Mouse (Mus musculus) bone marrow macrophage, adult 2 months (primary cell): ENCODE results near the gene Midn.

Experiments used
- CTCF ChIP-seq: IDR thresholded peaks from 2 replicates; pipeline ENCODE4 v1.5.1; 2012; ENCODE audit warnings: low read depth, mild to moderate bottlenecking, low read length, moderate library complexity
- POLR2A ChIP-seq: IDR thresholded peaks from 2 replicates; pipeline ENCODE4 v1.6.1; 2012; ENCODE audit warnings: mild to moderate bottlenecking, low read depth, low read length, borderline replicate concordance

- TF ChIP-seq CTCF (no peak), POLR2A (no peak)
These were observed 11.0 kb downstream of the Midn start for GRCm38 (mm10) chr10:80159021-80159560.
